Mouse (Mus musculus) 3134 (cell line): ENCODE results near the gene Lrig3.

Experiments used
- DNase-seq: peaks from one replicate; pipeline ENCODE4 v3.0.0-alpha.2; 2011; ENCODE audit warnings: low spot score; ENCODE audit not compliant: insufficient read length; ENCODE audit errors: extremely low read depth

Lrig3 gene

GRCm38 (mm10) chr10:125996989-125997388, 31.0 kb downstream of the Lrig3 start:
- no peak for DNase-seq

GRCm38 (mm10) chr10:125999561-125999960, 33.6 kb downstream of the Lrig3 start:
- no peak for DNase-seq

- no peak for DNase-seq
Observed at GRCm38 (mm10) chr10:126000861-126001390, 35.0 kb downstream of the Lrig3 start.

- DNase-seq = no peak
Observed at GRCm38 (mm10) chr10:126002081-126002755, 36.2 kb downstream of the Lrig3 start.

- DNase-seq = no peak
Observed at GRCm38 (mm10) chr10:126002818-126003506, 37.0 kb downstream of the Lrig3 start.

- no peak for DNase-seq
Observed at GRCm38 (mm10) chr10:126003857-126004256, 37.9 kb downstream of the Lrig3 start.

GRCm38 (mm10) chr10:126013667-126014066, 47.7 kb downstream of the Lrig3 start:
- no peak for DNase-seq

GRCm38 (mm10) chr10:126014673-126015072, 48.7 kb downstream of the Lrig3 start:
- no peak for DNase-seq

GRCm38 (mm10) chr10:126015644-126016043, 49.7 kb downstream of the Lrig3 start:
- no peak for DNase-seq

GRCm38 (mm10) chr10:126019350-126019991, 53.5 kb downstream of the Lrig3 start:
- DNase-seq = no peak

GRCm38 (mm10) chr10:126028574-126029440, 62.8 kb downstream of the Lrig3 start:
- no peak for DNase-seq

GRCm38 (mm10) chr10:126029441-126030114, 63.6 kb downstream of the Lrig3 start:
- no peak for DNase-seq

GRCm38 (mm10) chr10:126056881-126057280, 90.9 kb downstream of the Lrig3 start:
- DNase-seq = no peak

GRCm38 (mm10) chr10:126062812-126063211, 96.8 kb downstream of the Lrig3 start:
- DNase-seq = no peak
